Mouse (Mus musculus) cerebellum, postnatal 36 days (tissue): ENCODE measurements at regions not wholly inside any gene's neighbourhood (a gene's known extent, or its start where the extent isn't known, plus 50 kb on each side); places are given as distances from the start of the nearest gene placed in this dataset.
A peak's percentile ranks its signal among the peaks of the same experiment; 100 is the strongest.
"Not testable (repeated sequence)": the region's sequence is repeated elsewhere in the genome, so short reads cannot be mapped to it uniquely, and the experiment has no call there.

Experiments used
- DNase-seq, 2 experiments: peaks; one replicate each; pipeline ENCODE4 v3.0.0; 2021 to 2022; ENCODE audit warnings: mixed read lengths in 2 of 2

- no peak for DNase-seq
These were observed 2615.7 kb downstream of the Poteg start for GRCm38 (mm10) chr8:30063148-30063547.

GRCm38 (mm10) chr8:30077726-30078125 is 2630.3 kb downstream of the Poteg start:
- DNase-seq: no peak

GRCm38 (mm10) chr8:30127766-30128165 is 2680.3 kb downstream of the Poteg start:
- DNase-seq: no peak

- peak in 1 of 2 experiments; percentile 1 for DNase-seq
These were observed 2687.5 kb downstream of the Poteg start for GRCm38 (mm10) chr8:30134999-30135398.

GRCm38 (mm10) chr8:30151181-30151844 is 2703.8 kb downstream of the Poteg start:
- no peak for DNase-seq

GRCm38 (mm10) chr8:30152921-30153320 is 2705.5 kb downstream of the Poteg start:
- no peak for DNase-seq

- no peak for DNase-seq
These were observed 2724.4 kb downstream of the Poteg start for GRCm38 (mm10) chr8:30171881-30172280.

GRCm38 (mm10) chr8:30202746-30203145 is 2755.3 kb downstream of the Poteg start:
- not testable (repeated sequence) for DNase-seq

GRCm38 (mm10) chr8:30227354-30227753 is 2779.9 kb downstream of the Poteg start:
- peak; percentile 53 to 56 for DNase-seq

- DNase-seq: no peak
These were observed 2785.8 kb downstream of the Poteg start for GRCm38 (mm10) chr8:30233266-30233665.

GRCm38 (mm10) chr8:30251797-30252196 is 2804.3 kb downstream of the Poteg start:
- DNase-seq: no peak

GRCm38 (mm10) chr8:30269949-30270910 is 2822.8 kb downstream of the Poteg start:
- DNase-seq: no peak

GRCm38 (mm10) chr8:30289169-30289568 is 2841.7 kb downstream of the Poteg start:
- DNase-seq: no peak

GRCm38 (mm10) chr8:30331201-30331600 is 2883.7 kb downstream of the Poteg start:
- DNase-seq: no peak

GRCm38 (mm10) chr8:30333352-30333751 is 2885.9 kb downstream of the Poteg start:
- no peak for DNase-seq

- no peak for DNase-seq
These were observed 2912.0 kb downstream of the Poteg start for GRCm38 (mm10) chr8:30359464-30359863.

GRCm38 (mm10) chr8:30365721-30366120 is 2918.3 kb downstream of the Poteg start:
- no peak for DNase-seq

- no peak for DNase-seq
These were observed 2944.5 kb downstream of the Poteg start for GRCm38 (mm10) chr8:30391936-30392335.

GRCm38 (mm10) chr8:30439423-30439822 is 2989.1 kb upstream of the 5930422O12Rik start:
- DNase-seq: no peak

GRCm38 (mm10) chr8:30441821-30442220 is 2986.7 kb upstream of the 5930422O12Rik start:
- peak in 1 of 2 experiments; percentile 4 for DNase-seq

GRCm38 (mm10) chr8:30443874-30444273 is 2984.6 kb upstream of the 5930422O12Rik start:
- DNase-seq: no peak

- DNase-seq: no peak
These were observed 2984.2 kb upstream of the 5930422O12Rik start for GRCm38 (mm10) chr8:30444274-30444673.

- DNase-seq: no peak
These were observed 2970.4 kb upstream of the 5930422O12Rik start for GRCm38 (mm10) chr8:30458136-30458535.

GRCm38 (mm10) chr8:30482956-30483355 is 2945.6 kb upstream of the 5930422O12Rik start:
- DNase-seq: no peak
